Mouse (Mus musculus) G1E (cell line): ENCODE data around the gene Sec14l2. TPM values are rescaled to one million over a fixed set of nuclear protein-coding genes. Genes with fewer than 3 reads are reported as not detected.

Experiments
- ATAC-seq: 2 replicates; pipeline ENCODE4 v1.8.0; 2016; ENCODE audit warnings: mild to moderate bottlenecking; ENCODE audit not compliant: insufficient number of reproducible peaks, poor library complexity, low FRiP score, severe bottlenecking; ENCODE audit errors: extremely low read depth
- DNase-seq: peaks from one replicate; pipeline ENCODE4 v3.0.0; 2012; ENCODE audit warnings: low spot score
- H3K27me3 ChIP-seq: 2 replicates; pipeline ENCODE4 v1.6.1; 2012; ENCODE audit warnings: mild to moderate bottlenecking, low read length, inconsistent platforms; ENCODE audit not compliant: insufficient read depth
- H3K36me3 ChIP-seq: replicated peaks from 2 replicates; pipeline ENCODE3; 2012; ENCODE audit warnings: mild to moderate bottlenecking, inconsistent platforms
- H3K4me1 ChIP-seq: 2 replicates; pipeline ENCODE4 v1.6.1; 2012; ENCODE audit warnings: low read depth, low read length, inconsistent platforms, mixed read lengths; ENCODE audit not compliant: insufficient read depth
- H3K4me3 ChIP-seq: 2 replicates; pipeline ENCODE4 v1.5.1; 2012; ENCODE audit warnings: low read depth, mild to moderate bottlenecking, inconsistent platforms, low read length, moderate library complexity, mixed read lengths
- H3K9me3 ChIP-seq: replicated peaks from 2 replicates; pipeline ENCODE4 v1.6.1; 2012; ENCODE audit warnings: inconsistent platforms
- CTCF ChIP-seq: IDR thresholded peaks from 2 replicates; pipeline ENCODE4 v1.5.1; 2012; ENCODE audit warnings: low read depth, low read length, inconsistent platforms, mixed read lengths
- GATA1 ChIP-seq: IDR thresholded peaks from 2 replicates; pipeline ENCODE4 v1.6.1; 2012; ENCODE audit warnings: borderline replicate concordance, low read length, inconsistent platforms, mixed read lengths
- GATA2 ChIP-seq: IDR thresholded peaks from 2 replicates; pipeline ENCODE4 v1.6.1; 2012; ENCODE audit warnings: low read depth, low read length, inconsistent platforms, borderline replicate concordance
- POLR2AphosphoS5 ChIP-seq: IDR thresholded peaks from 2 replicates; pipeline ENCODE4 v1.6.1; 2012; ENCODE audit warnings: low read depth, low read length, inconsistent platforms; ENCODE audit not compliant: insufficient replicate concordance
- TAL1 ChIP-seq: conservative IDR thresholded peaks from 2 replicates; pipeline ENCODE4 v1.6.1; 2012; ENCODE audit warnings: low read depth, low read length, inconsistent platforms, mixed read lengths
- polyA plus RNA-seq: library from polyadenylated mRNA; stranded (reverse); fragments of >175 nt; gene quantifications from 2 replicates; pipeline ENCODE4 v1.2.3, GENCODE M21; 2012
- total RNA-seq, 2 experiments: library from RNA; stranded (forward) in 1 of 2; stranded (reverse) in 1 of 2; fragments of 200-1000 nt in 1 of 2; fragments of >200 nt in 1 of 2; fragmentation: Nextera tagmentation in 1 of 2; gene quantifications; 2 replicates each; pipeline ENCODE4 v1.2.3; 2014 to 2017

Sec14l2 gene
- total and polyA plus RNA-seq, 3 experiments: 3.5 to 13.8 (median 6.6) TPM

DNA sequence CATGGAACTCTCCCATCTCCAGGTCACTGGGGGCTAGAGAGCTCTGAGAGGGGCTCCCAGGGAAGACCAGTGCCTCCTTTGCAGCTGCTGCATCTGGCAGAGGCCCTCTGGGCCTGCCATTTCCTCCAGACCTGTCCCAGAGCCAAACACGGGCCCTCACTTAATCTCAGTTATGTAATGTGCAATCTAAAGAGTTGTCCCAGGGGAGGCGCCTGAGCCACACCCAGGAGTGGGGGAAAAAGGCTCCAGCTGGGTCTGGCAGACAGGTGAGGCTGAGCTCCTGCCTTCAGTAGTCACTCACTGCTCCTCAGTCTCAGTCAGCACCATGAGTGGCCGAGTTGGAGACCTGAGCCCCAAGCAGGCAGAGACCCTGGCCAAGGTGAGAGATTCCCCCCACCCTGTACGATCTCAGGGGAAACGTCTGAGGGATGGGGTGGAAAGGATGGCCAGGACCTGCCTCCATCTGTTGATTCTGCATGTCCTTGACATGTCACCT is 58.5 kb downstream of the Sec14l2 start, which contains the start of gene Sec14l3:
Gene Sec14l3, plus strand, starts transcription at position 215 of the 496 bp plus-strand sequence.
- no peaks in the 10 kb centered on the region for H3K4me1 ChIP-seq
- H3K4me3 ChIP-seq: no peak within 1 kb of the TSS
- peaks cover 26% of the 10 kb centered on the region for H3K27me3 ChIP-seq
- H3K36me3 ChIP-seq: no peaks in the 10 kb centered on the region
- ATAC-seq: no peak
- TF ChIP-seq CTCF: no peak
- no peak for TF ChIP-seq GATA2
- no peak for TF ChIP-seq POLR2AphosphoS5
- no peak for TF ChIP-seq GATA1
- no peak for TF ChIP-seq TAL1
- H3K9me3 ChIP-seq: no peaks in the 10 kb centered on the region
- DNase-seq: no peak

GRCm38 (mm10) chr11:4062981-4063380 is 60.2 kb downstream of the Sec14l2 start:
- ATAC-seq (no peak), DNase-seq (no peak)
- Histone ChIP-seq H3K36me3 (no peaks in the 10 kb centered on the region), H3K4me3 (no peak overlapping the region), H3K27me3 (peaks cover 30% of the 10 kb centered on the region), H3K4me1 (no peaks in the 10 kb centered on the region), H3K9me3 (no peaks in the 10 kb centered on the region)
- TF ChIP-seq GATA1 (no peak), GATA2 (no peak), TAL1 (no peak), POLR2AphosphoS5 (no peak), CTCF (no peak)

- no peaks in the 10 kb centered on the region for H3K36me3 ChIP-seq
- no peak overlapping the region for H3K4me3 ChIP-seq
- H3K9me3 ChIP-seq: no peaks in the 10 kb centered on the region
- no peaks in the 10 kb centered on the region for H3K4me1 ChIP-seq
- ATAC-seq (no peak), DNase-seq (no peak)
- no peak for TF ChIP-seq CTCF
- TF ChIP-seq TAL1: no peak
- TF ChIP-seq GATA2: no peak
- no peak for TF ChIP-seq GATA1
- no peak for TF ChIP-seq POLR2AphosphoS5
- peaks cover 30% of the 10 kb centered on the region for H3K27me3 ChIP-seq
These were observed 60.7 kb downstream of the Sec14l2 start for GRCm38 (mm10) chr11:4062523-4062922.

GRCm38 (mm10) chr11:4060866-4061575 is 62.2 kb downstream of the Sec14l2 start:
- no peak for TF ChIP-seq GATA1
- TF ChIP-seq CTCF: no peak
- TF ChIP-seq POLR2AphosphoS5: no peak
- TF ChIP-seq TAL1: no peak
- TF ChIP-seq GATA2: no peak
- H3K36me3 ChIP-seq: no peaks in the 10 kb centered on the region
- no peak overlapping the region for H3K4me3 ChIP-seq
- peaks cover 34% of the 10 kb centered on the region for H3K27me3 ChIP-seq
- no peak for ATAC-seq
- H3K9me3 ChIP-seq: no peaks in the 10 kb centered on the region
- no peaks in the 10 kb centered on the region for H3K4me1 ChIP-seq
- DNase-seq: no peak

- Histone ChIP-seq H3K4me3 (no peak overlapping the region), H3K27me3 (peaks cover 22% of the 10 kb centered on the region), H3K36me3 (no peaks in the 10 kb centered on the region), H3K9me3 (no peaks in the 10 kb centered on the region), H3K4me1 (no peaks in the 10 kb centered on the region)
- no peak for TF ChIP-seq TAL1
- no peak for TF ChIP-seq GATA1
- TF ChIP-seq GATA2: no peak
- no peak for TF ChIP-seq POLR2AphosphoS5
- TF ChIP-seq CTCF: peak; percentile 91
- peak; percentile 63 for DNase-seq
- no peak for ATAC-seq
These were observed 69.6 kb downstream of the Sec14l2 start for GRCm38 (mm10) chr11:4053586-4053985.

DNA sequence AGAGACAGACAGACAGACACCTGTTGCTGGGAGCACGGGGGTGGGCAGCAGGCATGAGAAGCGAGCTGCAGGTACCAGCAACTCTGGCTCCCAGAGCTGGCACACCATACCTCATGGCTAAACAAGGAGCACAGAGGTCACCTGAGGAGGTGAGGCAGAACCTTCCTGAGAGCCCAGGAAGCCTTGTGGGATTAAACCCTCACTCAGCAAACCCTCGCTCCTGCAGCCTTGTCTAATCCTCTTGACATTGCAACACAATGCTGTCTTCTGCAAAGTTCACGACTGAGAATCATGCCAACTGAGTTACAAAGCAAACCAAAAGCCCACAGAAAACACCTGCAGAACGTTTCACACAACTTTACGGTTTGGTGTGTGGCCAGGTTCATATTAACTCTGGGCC is 74.8 kb downstream of the Sec14l2 start:
- H3K4me3 ChIP-seq: no peak overlapping the region
- H3K4me1 ChIP-seq: no peaks in the 10 kb centered on the region
- no peak for ATAC-seq
- H3K9me3 ChIP-seq: no peaks in the 10 kb centered on the region
- H3K27me3 ChIP-seq: peaks cover 5% of the 10 kb centered on the region
- TF ChIP-seq CTCF (no peak), TAL1 (no peak), POLR2AphosphoS5 (no peak), GATA2 (no peak), GATA1 (no peak)
- H3K36me3 ChIP-seq: no peaks in the 10 kb centered on the region
- no peak for DNase-seq

DNA sequence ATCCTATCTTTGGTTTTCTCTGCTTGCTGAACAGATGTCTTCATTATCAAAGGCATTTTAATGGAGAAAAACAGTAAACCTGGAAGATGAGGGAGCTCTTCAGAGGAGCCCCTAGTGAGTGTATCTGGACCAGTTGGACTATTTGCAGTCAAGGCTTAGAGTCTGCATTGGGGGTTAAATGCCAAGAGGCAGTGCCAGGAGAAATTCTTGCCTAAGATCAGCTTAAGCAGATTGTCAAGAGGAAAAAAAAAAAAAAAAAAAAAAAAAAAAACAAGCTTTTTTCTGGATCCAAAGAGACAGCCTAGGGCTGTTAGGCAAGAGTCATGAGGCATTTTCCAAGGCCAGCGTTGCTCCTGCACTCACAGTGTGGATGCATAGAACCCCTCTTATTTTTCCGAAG is 75.4 kb downstream of the Sec14l2 start:
- H3K4me3 ChIP-seq: no peak overlapping the region
- peaks cover 5% of the 10 kb centered on the region for H3K27me3 ChIP-seq
- TF ChIP-seq GATA1 (no peak), TAL1 (no peak), POLR2AphosphoS5 (no peak), GATA2 (no peak), CTCF (no peak)
- no peaks in the 10 kb centered on the region for H3K9me3 ChIP-seq
- no peaks in the 10 kb centered on the region for H3K4me1 ChIP-seq
- DNase-seq (no peak), ATAC-seq (no peak)
- H3K36me3 ChIP-seq: no peaks in the 10 kb centered on the region

Other genes starting within 250 kb of the Sec14l2 start
- gene 4921536K21Rik, start 228.3 kb downstream of the Sec14l2 start, total RNA-seq (2014; fragmentation: Nextera tagmentation): not detected in 2 replicates
- gene 4921536K21Rik, start 228.3 kb downstream of the Sec14l2 start, total RNA-seq (2017): 0.05 TPM in 1 of 2 replicates, not detected in the other
- not detected in 2 replicates for gene 4921536K21Rik, start 228.3 kb downstream of the Sec14l2 start, polyA plus RNA-seq
- gene Dusp18, start 228.2 kb downstream of the Sec14l2 start, total RNA-seq (2014; fragmentation: Nextera tagmentation): not detected in 2 replicates
- 0.11 and 0.12 TPM in 2 replicates for gene Dusp18, start 228.2 kb downstream of the Sec14l2 start, total RNA-seq (2017)
- not detected in 2 replicates for gene Dusp18, start 228.2 kb downstream of the Sec14l2 start, polyA plus RNA-seq
- gene Slc35e4, start 208.8 kb downstream of the Sec14l2 start, total RNA-seq (2014; fragmentation: Nextera tagmentation): not detected in 2 replicates
- 0.05 TPM in 1 of 2 replicates, not detected in the other for gene Slc35e4, start 208.8 kb downstream of the Sec14l2 start, total RNA-seq (2017)
- gene Slc35e4, start 208.8 kb downstream of the Sec14l2 start, polyA plus RNA-seq: not detected in 2 replicates
- 5.4 and 7.1 TPM in 2 replicates for gene Tcn2, start 191.3 kb downstream of the Sec14l2 start, total RNA-seq (2014; fragmentation: Nextera tagmentation)
- gene Tcn2, start 191.3 kb downstream of the Sec14l2 start, total RNA-seq (2017): 9.2 and 10.3 TPM in 2 replicates
- gene Tcn2, start 191.3 kb downstream of the Sec14l2 start, polyA plus RNA-seq: 0.22 and 0.36 TPM in 2 replicates
- 127 and 141 TPM in 2 replicates for gene Pes1, start 159.4 kb downstream of the Sec14l2 start, total RNA-seq (2014; fragmentation: Nextera tagmentation)
- gene Pes1, start 159.4 kb downstream of the Sec14l2 start, total RNA-seq (2017): 166 and 213 TPM in 2 replicates
- 36.3 and 73.0 TPM in 2 replicates for gene Pes1, start 159.4 kb downstream of the Sec14l2 start, polyA plus RNA-seq
- gene 4930556J24Rik, start 146.6 kb downstream of the Sec14l2 start, total RNA-seq (2014; fragmentation: Nextera tagmentation): not detected in 2 replicates
- gene 4930556J24Rik, start 146.6 kb downstream of the Sec14l2 start, total RNA-seq (2017): 0.12 and 0.16 TPM in 2 replicates
- gene 4930556J24Rik, start 146.6 kb downstream of the Sec14l2 start, polyA plus RNA-seq: not detected in 2 replicates
- not detected in 2 replicates for gene Gal3st1, start 139.8 kb downstream of the Sec14l2 start, total RNA-seq (2014; fragmentation: Nextera tagmentation)
- gene Gal3st1, start 139.8 kb downstream of the Sec14l2 start, total RNA-seq (2017): not detected in 2 replicates
- gene Gal3st1, start 139.8 kb downstream of the Sec14l2 start, polyA plus RNA-seq: not detected in 2 replicates
- not detected in 2 replicates for gene Sec14l4, start 92.0 kb downstream of the Sec14l2 start, total RNA-seq (2014; fragmentation: Nextera tagmentation)
- 0.06 and 0.11 TPM in 2 replicates for gene Sec14l4, start 92.0 kb downstream of the Sec14l2 start, total RNA-seq (2017)
- not detected in 2 replicates for gene Sec14l4, start 92.0 kb downstream of the Sec14l2 start, polyA plus RNA-seq
- not detected in 2 replicates for gene Sec14l3, start 58.6 kb downstream of the Sec14l2 start, total RNA-seq (2014; fragmentation: Nextera tagmentation)
- 0.11 TPM in 1 of 2 replicates, not detected in the other for gene Sec14l3, start 58.6 kb downstream of the Sec14l2 start, total RNA-seq (2017)
- gene Sec14l3, start 58.6 kb downstream of the Sec14l2 start, polyA plus RNA-seq: not detected in 2 replicates
- 5.4 and 6.5 TPM in 2 replicates for gene Mtfp1, start 28.0 kb downstream of the Sec14l2 start, total RNA-seq (2014; fragmentation: Nextera tagmentation)
- gene Mtfp1, start 28.0 kb downstream of the Sec14l2 start, total RNA-seq (2017): 10.5 and 12.7 TPM in 2 replicates
- 12.3 and 14.2 TPM in 2 replicates for gene Mtfp1, start 28.0 kb downstream of the Sec14l2 start, polyA plus RNA-seq
- gene Rnf215, start 11.8 kb upstream of the Sec14l2 start, total RNA-seq (2014; fragmentation: Nextera tagmentation): 2.8 and 4.0 TPM in 2 replicates
- 10.5 and 12.9 TPM in 2 replicates for gene Rnf215, start 11.8 kb upstream of the Sec14l2 start, total RNA-seq (2017)
- 4.5 and 5.1 TPM in 2 replicates for gene Rnf215, start 11.8 kb upstream of the Sec14l2 start, polyA plus RNA-seq
- gene Ccdc157, start 36.9 kb upstream of the Sec14l2 start, total RNA-seq (2014; fragmentation: Nextera tagmentation): 1.1 and 4.1 TPM in 2 replicates
- 2.5 and 3.2 TPM in 2 replicates for gene Ccdc157, start 36.9 kb upstream of the Sec14l2 start, total RNA-seq (2017)
- gene Ccdc157, start 36.9 kb upstream of the Sec14l2 start, polyA plus RNA-seq: 1.1 and 1.3 TPM in 2 replicates
- gene Sf3a1, start 36.9 kb upstream of the Sec14l2 start, total RNA-seq (2014; fragmentation: Nextera tagmentation): 103 and 124 TPM in 2 replicates
- 35.4 and 39.0 TPM in 2 replicates for gene Sf3a1, start 36.9 kb upstream of the Sec14l2 start, total RNA-seq (2017)
- gene Sf3a1, start 36.9 kb upstream of the Sec14l2 start, polyA plus RNA-seq: 138 and 174 TPM in 2 replicates
- gene Tbc1d10a, start 63.4 kb upstream of the Sec14l2 start, total RNA-seq (2014; fragmentation: Nextera tagmentation): 2.2 and 5.0 TPM in 2 replicates
- gene Tbc1d10a, start 63.4 kb upstream of the Sec14l2 start, total RNA-seq (2017): 20.8 and 25.4 TPM in 2 replicates
- 24.1 and 28.3 TPM in 2 replicates for gene Tbc1d10a, start 63.4 kb upstream of the Sec14l2 start, polyA plus RNA-seq
- 8.4 and 9.0 TPM in 2 replicates for gene Castor1, start 94.8 kb upstream of the Sec14l2 start, total RNA-seq (2014; fragmentation: Nextera tagmentation)
- gene Castor1, start 94.8 kb upstream of the Sec14l2 start, total RNA-seq (2017): 8.2 and 10.7 TPM in 2 replicates
- gene Castor1, start 94.8 kb upstream of the Sec14l2 start, polyA plus RNA-seq: 2.9 and 4.5 TPM in 2 replicates
- 7.2 and 8.0 TPM in 2 replicates for gene Osm, start 113.0 kb upstream of the Sec14l2 start, total RNA-seq (2014; fragmentation: Nextera tagmentation)
- gene Osm, start 113.0 kb upstream of the Sec14l2 start, total RNA-seq (2017): 8.3 and 10.3 TPM in 2 replicates
- 4.0 and 4.5 TPM in 2 replicates for gene Osm, start 113.0 kb upstream of the Sec14l2 start, polyA plus RNA-seq
- 0.75 TPM in 1 of 2 replicates, not detected in the other for gene Lif, start 134.1 kb upstream of the Sec14l2 start, total RNA-seq (2014; fragmentation: Nextera tagmentation)
- gene Lif, start 134.1 kb upstream of the Sec14l2 start, total RNA-seq (2017): 1.0 and 1.2 TPM in 2 replicates
- gene Lif, start 134.1 kb upstream of the Sec14l2 start, polyA plus RNA-seq: 0.02 and 0.12 TPM in 2 replicates